Mouse (Mus musculus) stomach, embryonic 14.5 days (tissue): ENCODE measurements around the gene Gm9803. TPM values are rescaled to one million over a fixed set of nuclear protein-coding genes. Genes with fewer than 3 reads are reported as not detected.

Source experiments
- polyA plus RNA-seq: library from polyadenylated mRNA; unstranded; fragments of >200 nt; fragmentation: Nextera tagmentation; extraction: Ambion mirVana; gene quantifications from 2 replicates; pipeline ENCODE4 v1.2.1, GENCODE M21; 2014

The Gm9803 gene
- polyA plus RNA-seq, 1 experiment from 2014 or later: 13.6 TPM

Other genes starting within 250 kb of the Gm9803 start
- 4.5 and 5.0 TPM in 2 replicates for gene Bend3, start 45.3 kb upstream of the Gm9803 start, polyA plus RNA-seq
- gene 1700021F05Rik, start 16.9 kb downstream of the Gm9803 start, polyA plus RNA-seq: 57.2 and 61.2 TPM in 2 replicates
- 351 and 380 TPM in 2 replicates for gene Cd24a, start 54.2 kb downstream of the Gm9803 start, polyA plus RNA-seq